Mouse (Mus musculus) embryonic facial prominence, embryonic 13.5 days (tissue): ENCODE data around the gene 1700025G04Rik. TPM values are rescaled to one million over a fixed set of nuclear protein-coding genes. Genes with fewer than 3 reads are reported as not detected.

Experiments
- ATAC-seq: fragments of 200-750 bp; cut with Nextera tagmentation; 2 replicates; pipeline ENCODE4 v1.8.0; 2017; ENCODE audit warnings: low read depth; ENCODE audit not compliant: insufficient number of reproducible peaks, insufficient read depth, low FRiP score, low TSS enrichment
- H3K27ac ChIP-seq: fragments of 300-500 bp; sonication (generic); 2 replicates; pipeline ENCODE4 v1.5.1; 2015; ENCODE audit warnings: moderate library complexity, mild to moderate bottlenecking, inconsistent platforms
- H3K27me3 ChIP-seq: fragments of 300-500 bp; sonication (generic); 2 replicates; pipeline ENCODE4 v1.6.1; 2015; ENCODE audit warnings: mild to moderate bottlenecking, inconsistent platforms
- H3K36me3 ChIP-seq: fragments of 300-500 bp; sonication (generic); 2 replicates; pipeline ENCODE4 v1.6.1; 2015; ENCODE audit warnings: mild to moderate bottlenecking, inconsistent platforms
- H3K4me1 ChIP-seq: fragments of 300-500 bp; sonication (generic); 2 replicates; pipeline ENCODE4 v1.6.1; 2015; ENCODE audit warnings: inconsistent platforms
- H3K4me2 ChIP-seq: fragments of 300-500 bp; sonication (generic); 2 replicates; pipeline ENCODE4 v1.6.1; 2015; ENCODE audit warnings: moderate library complexity, mild to moderate bottlenecking, inconsistent platforms
- H3K4me3 ChIP-seq: fragments of 300-500 bp; sonication (generic); 2 replicates; pipeline ENCODE4 v1.5.1; 2015; ENCODE audit warnings: mild to moderate bottlenecking, inconsistent platforms
- H3K9ac ChIP-seq: fragments of 300-500 bp; sonication (generic); 2 replicates; pipeline ENCODE4 v1.6.1; 2015; ENCODE audit warnings: mild to moderate bottlenecking, inconsistent platforms
- H3K9me3 ChIP-seq: fragments of 300-500 bp; sonication (generic); 2 replicates; pipeline ENCODE4 v1.6.1; 2016; ENCODE audit warnings: inconsistent platforms
- whole genome bisulfite sequencing: fragments of 180-500 bp; shearing (Covaris S2); methylation state at CpG from one replicate; pipeline ENCODE4 v1.1.7; 2015; ENCODE audit warnings: mixed read lengths; 5-methylcytosine and 5-hydroxymethylcytosine counted together
- polyA plus RNA-seq: library from polyadenylated mRNA; unstranded; fragments of >200 nt; fragmentation: Nextera tagmentation; extraction: Ambion mirVana; gene quantifications from 2 replicates; pipeline ENCODE4 v1.2.1, GENCODE M21; 2015

Gene 1700025G04Rik
- polyA plus RNA-seq, 1 experiment from 2014 or later = 38.9 TPM

- Histone ChIP-seq H3K27me3 (no peaks in the 10 kb centered on the region), H3K4me1 (peaks cover 16% of the 10 kb centered on the region), H3K9ac (no peak overlapping the region), H3K9me3 (peaks cover 2% of the 10 kb centered on the region; the same call in 1 of the 2 replicates), H3K27ac (no peak overlapping the region), H3K4me3 (no peak overlapping the region), H3K4me2 (no peak overlapping the region), H3K36me3 (no peaks in the 10 kb centered on the region)
- 82% methylated on average over 4 of the region's 4 CpGs for WGBS
- no peak for ATAC-seq
Measured at GRCm38 (mm10) chr1:151990615-151991014, 99.3 kb downstream of the 1700025G04Rik start.

GRCm38 (mm10) chr1:151988713-151989112 lies 101.2 kb downstream of the 1700025G04Rik start:
- no peak overlapping the region for H3K4me3 ChIP-seq
- no peak overlapping the region for H3K9ac ChIP-seq
- no peak overlapping the region for H3K27ac ChIP-seq
- H3K27me3 ChIP-seq = no peaks in the 10 kb centered on the region
- 0 out of 2 replicates have a peak, but pooled peaks cover 3% of the 10 kb centered on the region for H3K4me1 ChIP-seq
- no peak overlapping the region for H3K4me2 ChIP-seq
- peaks cover 2% of the 10 kb centered on the region; the same call in 1 of the 2 replicates for H3K9me3 ChIP-seq
- no peaks in the 10 kb centered on the region for H3K36me3 ChIP-seq
- WGBS = 73% methylated on average over 7 of the region's 7 CpGs
- ATAC-seq = no peak

- no peak overlapping the region for H3K4me2 ChIP-seq
- H3K4me3 ChIP-seq = no peak overlapping the region
- H3K4me1 ChIP-seq = 0 out of 2 replicates have a peak, but pooled peaks cover 6% of the 10 kb centered on the region
- H3K27me3 ChIP-seq = no peaks in the 10 kb centered on the region
- ATAC-seq = no peak
- no peaks in the 10 kb centered on the region for H3K36me3 ChIP-seq
- H3K27ac ChIP-seq = no peak overlapping the region
- WGBS = 95% methylated on average over 8 of the region's 8 CpGs
- peaks cover 2% of the 10 kb centered on the region; the same call in 1 of the 2 replicates for H3K9me3 ChIP-seq
- H3K9ac ChIP-seq = no peak overlapping the region
Measured at GRCm38 (mm10) chr1:151988066-151988465, 101.9 kb downstream of the 1700025G04Rik start.

DNA sequence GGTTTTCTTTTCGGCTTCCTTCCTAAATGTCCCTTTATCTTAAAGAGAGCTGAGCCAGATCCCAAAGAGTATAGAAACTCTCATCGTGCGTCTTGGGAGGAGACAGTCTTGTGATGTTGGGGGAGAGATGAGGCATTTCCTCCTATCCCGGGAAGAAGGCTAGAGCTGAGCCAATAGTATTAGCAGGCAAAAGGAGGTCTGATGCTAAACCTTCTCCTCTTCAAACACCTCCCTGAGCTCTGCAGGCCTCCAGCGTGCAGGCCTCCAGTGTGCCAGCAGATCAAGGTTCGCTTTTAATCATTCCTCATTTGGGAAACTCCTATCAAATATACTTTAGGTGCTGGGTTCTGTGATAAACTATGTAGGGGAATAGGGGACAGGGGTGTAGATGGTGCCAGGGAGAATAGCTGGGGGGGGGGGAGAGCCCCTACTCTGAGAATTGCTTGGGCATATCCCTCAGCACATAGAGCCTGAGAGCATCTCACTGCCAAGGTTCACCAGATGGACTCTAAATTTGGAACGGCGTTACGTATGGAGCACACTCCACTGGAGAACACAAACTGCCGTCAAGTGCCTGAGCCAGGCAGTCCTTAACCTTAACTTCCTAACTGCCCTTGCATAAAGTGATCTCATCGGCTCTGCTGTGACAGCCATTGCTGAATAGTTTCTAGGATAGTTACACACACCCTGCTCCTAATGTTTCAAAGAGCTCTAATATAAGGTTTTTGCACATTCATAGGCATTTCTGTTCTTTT lies 103.7 kb downstream of the 1700025G04Rik start:
- 78% methylated on average over 11 of the region's 11 CpGs for WGBS
- H3K4me3 ChIP-seq = no peak overlapping the region
- H3K9ac ChIP-seq = no peak overlapping the region
- no peak overlapping the region for H3K4me2 ChIP-seq
- H3K9me3 ChIP-seq = no peaks in the 10 kb centered on the region
- 0 out of 2 replicates have a peak, but pooled peaks cover 7% of the 10 kb centered on the region for H3K4me1 ChIP-seq
- no peaks in the 10 kb centered on the region for H3K36me3 ChIP-seq
- H3K27ac ChIP-seq = no peak overlapping the region
- ATAC-seq = no peak
- no peaks in the 10 kb centered on the region for H3K27me3 ChIP-seq

GRCm38 (mm10) chr1:151985056-151985455 lies 104.9 kb downstream of the 1700025G04Rik start:
- H3K9me3 ChIP-seq = no peaks in the 10 kb centered on the region
- no peak overlapping the region for H3K4me2 ChIP-seq
- no peak for ATAC-seq
- 0 out of 2 replicates have a peak, but pooled peaks cover 10% of the 10 kb centered on the region for H3K4me1 ChIP-seq
- no peak overlapping the region for H3K27ac ChIP-seq
- 90% methylated on average over 1 of the region's 1 CpGs for WGBS
- no peak overlapping the region for H3K9ac ChIP-seq
- H3K4me3 ChIP-seq = no peak overlapping the region
- H3K27me3 ChIP-seq = no peaks in the 10 kb centered on the region
- no peaks in the 10 kb centered on the region for H3K36me3 ChIP-seq

- H3K27me3 ChIP-seq = no peaks in the 10 kb centered on the region
Measured at GRCm38 (mm10) chr1:151983991-151984390, 105.9 kb downstream of the 1700025G04Rik start.

DNA sequence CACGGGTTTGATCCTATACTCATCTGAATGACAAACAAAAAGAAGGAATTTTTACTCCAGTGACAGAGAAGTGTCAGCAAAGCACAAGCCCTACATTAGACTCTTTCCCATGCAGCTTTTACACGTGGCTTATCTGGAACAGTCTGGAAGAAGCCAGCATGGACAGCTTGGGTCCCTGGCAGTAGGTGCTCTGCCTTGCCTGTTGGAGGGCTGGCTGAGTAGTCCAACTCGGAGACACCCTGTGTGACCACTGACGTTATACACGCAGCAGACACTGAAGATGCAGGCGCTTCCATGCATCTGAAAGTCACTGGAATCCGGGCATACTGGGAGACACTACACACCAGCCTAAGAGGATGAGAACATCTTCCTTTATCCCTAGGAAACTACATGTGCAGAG lies 109.4 kb downstream of the 1700025G04Rik start:
- WGBS = 84% methylated on average over 7 of the region's 7 CpGs
- no peaks in the 10 kb centered on the region for H3K9me3 ChIP-seq

More at GRCm38 (mm10) chr1:151983991-151984390, 105.9 kb downstream of the 1700025G04Rik start:
- no peak for ATAC-seq
- 47% methylated on average over 4 of the region's 4 CpGs for WGBS
- H3K9ac ChIP-seq = no peak overlapping the region
- 0 out of 2 replicates have a peak, but pooled peaks cover 10% of the 10 kb centered on the region for H3K4me1 ChIP-seq
- no peak overlapping the region for H3K4me3 ChIP-seq
- H3K36me3 ChIP-seq = 0 out of 2 replicates have a peak, but pooled peaks cover under 1% of the 10 kb centered on the region
- no peak overlapping the region for H3K27ac ChIP-seq
- H3K4me2 ChIP-seq = no peak overlapping the region
- no peaks in the 10 kb centered on the region for H3K9me3 ChIP-seq

GRCm38 (mm10) chr1:151979803-151980456 lies 110.0 kb downstream of the 1700025G04Rik start:
- Histone ChIP-seq H3K27ac (no peak overlapping the region), H3K36me3 (peaks cover 10% of the 10 kb centered on the region; the same call in 1 of the 2 replicates), H3K27me3 (no peaks in the 10 kb centered on the region), H3K4me1 (0 out of 2 replicates have a peak, but pooled peaks cover 15% of the 10 kb centered on the region), H3K4me2 (no peak overlapping the region), H3K9ac (no peak overlapping the region), H3K9me3 (no peaks in the 10 kb centered on the region), H3K4me3 (no peak overlapping the region)
- WGBS = 79% methylated on average over 13 of the region's 13 CpGs
- ATAC-seq = no peak

More for the DNA sequence above, 109.4 kb downstream of the 1700025G04Rik start:
- Histone ChIP-seq H3K4me1 (0 out of 2 replicates have a peak, but pooled peaks cover 15% of the 10 kb centered on the region), H3K9ac (no peak overlapping the region), H3K27me3 (no peaks in the 10 kb centered on the region), H3K4me2 (no peak overlapping the region), H3K36me3 (peaks cover 4% of the 10 kb centered on the region; the same call in 1 of the 2 replicates), H3K4me3 (no peak overlapping the region), H3K27ac (no peak overlapping the region)
- no peak for ATAC-seq

- Histone ChIP-seq H3K27me3 (no peaks in the 10 kb centered on the region), H3K4me2 (no peak overlapping the region), H3K9ac (no peak overlapping the region), H3K27ac (no peak overlapping the region), H3K9me3 (no peaks in the 10 kb centered on the region), H3K36me3 (peaks cover 11% of the 10 kb centered on the region; the same call in 1 of the 2 replicates), H3K4me1 (0 out of 2 replicates have a peak, but pooled peaks cover 15% of the 10 kb centered on the region), H3K4me3 (no peak overlapping the region)
- 87% methylated on average over 15 of the region's 15 CpGs for WGBS
- ATAC-seq = no peak
Measured at GRCm38 (mm10) chr1:151978751-151979150, 111.2 kb downstream of the 1700025G04Rik start.

- WGBS = 46% methylated on average over 5 of the region's 5 CpGs
- H3K27me3 ChIP-seq = no peaks in the 10 kb centered on the region
- peaks cover 11% of the 10 kb centered on the region; the same call in 1 of the 2 replicates for H3K36me3 ChIP-seq
- no peaks in the 10 kb centered on the region for H3K9me3 ChIP-seq
- no peak overlapping the region for H3K27ac ChIP-seq
- H3K4me3 ChIP-seq = no peak overlapping the region
- H3K9ac ChIP-seq = no peak overlapping the region
- H3K4me1 ChIP-seq = peaks cover 20% of the 10 kb centered on the region; the same call in 1 of the 2 replicates
- no peak for ATAC-seq
- no peak overlapping the region for H3K4me2 ChIP-seq
Measured at GRCm38 (mm10) chr1:151977596-151977995, 112.3 kb downstream of the 1700025G04Rik start.

DNA sequence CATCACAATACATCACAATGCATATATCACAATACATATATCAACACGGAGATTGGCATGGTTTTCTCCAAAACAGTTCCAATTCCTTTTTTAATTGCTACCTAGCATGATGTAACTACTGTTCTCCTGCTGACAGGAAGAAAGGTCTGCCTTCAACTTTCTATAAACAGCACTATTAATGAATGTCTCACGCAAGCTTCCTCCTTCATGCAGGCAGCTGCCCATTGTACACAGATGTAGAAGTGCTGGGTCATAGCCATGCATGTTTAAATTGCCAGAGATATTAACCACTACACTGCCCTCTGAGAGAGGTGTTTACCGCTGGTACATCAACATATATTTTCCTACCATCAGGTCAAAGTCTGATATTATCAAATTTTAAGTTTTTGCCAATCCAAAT lies 113.1 kb downstream of the 1700025G04Rik start:
- WGBS = 88% methylated on average over 3 of the region's 3 CpGs

More for the DNA sequence above, 113.1 kb downstream of the 1700025G04Rik start:
- no peak overlapping the region for H3K27ac ChIP-seq
- no peak overlapping the region for H3K4me2 ChIP-seq
- H3K27me3 ChIP-seq = no peaks in the 10 kb centered on the region
- no peak overlapping the region for H3K4me3 ChIP-seq
- H3K36me3 ChIP-seq = peaks cover 11% of the 10 kb centered on the region; the same call in 1 of the 2 replicates
- peaks cover 20% of the 10 kb centered on the region; the same call in 1 of the 2 replicates for H3K4me1 ChIP-seq
- no peak overlapping the region for H3K9ac ChIP-seq
- no peak for ATAC-seq
- H3K9me3 ChIP-seq = no peaks in the 10 kb centered on the region
